12 mouse cellular contexts compared by ENCODE assay signal in genomic region chr5:37010666-37011317, GRCm38 (mm10). TPM values are rescaled to one million over a fixed set of nuclear protein-coding genes. Genes with fewer than 3 reads are reported as not detected.
DNase-seq lines count a peak whose midpoint lies in the region; ATAC-seq lines count a peak whose summit lies in the region.
"Had no signal": no experiment of that assay in that cellular context is flagged by ENCODE, and none has a peak within 500 bp of the region (broad histone marks: within the 10 kb centered on the region; RNA-seq: fewer than 3 reads in every experiment).

No protein-coding gene starts in this region.

- no peak overlapping the region for H3K27ac ChIP-seq in midbrain, embryonic 11.5 days (ENCODE audit: low read depth, low read length)
- H3K27ac ChIP-seq in midbrain, embryonic 13.5 days: no peak overlapping the region
- H3K27ac ChIP-seq: heart, embryonic 13.5 days had no signal

- no peak overlapping the region for H3K9ac ChIP-seq in midbrain, embryonic 11.5 days (ENCODE audit: low read length)
- H3K9ac ChIP-seq in midbrain, embryonic 13.5 days (replicated peaks): no peak overlapping the region
- H3K9ac ChIP-seq: heart, embryonic 13.5 days had no signal

- no peaks in the 10 kb centered on the region; the same call in 1 of the 2 replicates for H3K9me3 ChIP-seq in midbrain, embryonic 11.5 days (ENCODE audit: control insufficient read depth, low read length)
- peaks cover 8% of the 10 kb centered on the region for H3K9me3 ChIP-seq in midbrain, embryonic 13.5 days

- H3K27me3 ChIP-seq in midbrain, embryonic 11.5 days (ENCODE audit: control insufficient read depth, insufficient read depth, low read length): 0 out of 2 replicates have a peak, but pooled peaks cover 3% of the 10 kb centered on the region
- peaks cover 11% of the 10 kb centered on the region; the same call in 1 of the 2 replicates for H3K27me3 ChIP-seq in midbrain, embryonic 13.5 days

- peak; percentile 18 to 25 for DNase-seq in cerebellum, adult 18-20 months
- DNase-seq in cerebellum, adult 9-10 months: no peak
- DNase-seq in midbrain, embryonic 11.5 days (ENCODE audit: low spot score, missing footprints): peak; percentile 76
- peak; percentile 69 to 81 for DNase-seq in left cerebral cortex, postnatal 14 days (ENCODE audit: low spot score in 2 of 2)
- peak; percentile 46 for DNase-seq in right cerebral cortex, postnatal 4 days
- DNase-seq in heart, adult 18-20 months: no peak
- DNase-seq: kidney, adult 9 months had no signal

- intact Hi-C loops in left cerebral cortex, postnatal 14 days (cut with DNase I): no loop called here

- no peak overlapping the region for H3K4me2 ChIP-seq in midbrain, embryonic 11.5 days
- no peak overlapping the region for H3K4me2 ChIP-seq in midbrain, embryonic 13.5 days (replicated peaks)
- H3K4me2 ChIP-seq: heart, embryonic 13.5 days had no signal

- no peaks in the 10 kb centered on the region for H3K4me1 ChIP-seq in midbrain, embryonic 11.5 days (ENCODE audit: control insufficient read depth, insufficient read depth, low read length)
- H3K4me1 ChIP-seq in midbrain, embryonic 13.5 days (replicated peaks): 0 out of 2 replicates have a peak, but pooled peaks cover 4% of the 10 kb centered on the region
- H3K4me1 ChIP-seq: heart, embryonic 13.5 days had no signal

- H3K36me3 ChIP-seq in midbrain, embryonic 11.5 days (ENCODE audit: control insufficient read depth, insufficient read depth, low read length): no peaks in the 10 kb centered on the region
- H3K36me3 ChIP-seq in midbrain, embryonic 13.5 days: no peaks in the 10 kb centered on the region
- H3K36me3 ChIP-seq: heart, embryonic 13.5 days had no signal

- H3K4me3 ChIP-seq in midbrain, embryonic 11.5 days (ENCODE audit: low read depth, low read length): no peak overlapping the region
- H3K4me3 ChIP-seq in midbrain, embryonic 13.5 days (replicated peaks): no peak overlapping the region
- H3K4me3 ChIP-seq: heart, embryonic 13.5 days had no signal

- WGBS in midbrain, embryonic 11.5 days: 77% methylated on average over 10 of the region's 10 CpGs
- WGBS in midbrain, embryonic 13.5 days: 74% methylated on average over 10 of the region's 10 CpGs

- no peak for ATAC-seq in midbrain, embryonic 11.5 days (ENCODE audit: low FRiP score)
- no peak for ATAC-seq in midbrain, embryonic 13.5 days
- ATAC-seq in megakaryocyte-erythroid progenitor cell, adult 5-6 weeks (replicated peaks; ENCODE audit: low FRiP score, low TSS enrichment, poor library complexity, severe bottlenecking): no peak
- ATAC-seq: lung, postnatal 0 days had no signal

RNA-seq across cellular contexts. Expression of gene Wfs1, which starts 21.8 kb away (rescaled TPM):
- 6.4 and 7.0 TPM in 2 replicates for polyA plus RNA-seq in midbrain, embryonic 11.5 days (2014; fragmentation: Nextera tagmentation; extraction: Ambion mirVana)
- 6.3 and 6.5 TPM in 2 replicates for polyA plus RNA-seq in midbrain, embryonic 13.5 days (2015; fragmentation: Nextera tagmentation; extraction: Ambion mirVana)
- 100 to 1,000 TPM in 1 of 2 experiments, 10 to 100 TPM in 1; 94.8 to 121 TPM for total RNA-seq in left cerebral cortex, postnatal 14 days (2021)
- 10 to 100 TPM; 84.6 to 86.4 TPM for total RNA-seq in heart, adult 18-20 months (2021)
- 0.59 TPM in 1 of 2 replicates, not detected in the other for total RNA-seq in megakaryocyte-erythroid progenitor cell, adult 5-6 weeks (2014; fragmentation: Nextera tagmentation)
- not detected in 2 replicates for total RNA-seq in megakaryocyte-erythroid progenitor cell, adult 5-6 weeks (2017)
- total RNA-seq: MEL had no signal

Comparison
In these comparisons a context has a peak if more than half of its experiments do, and no peak if none do; other contexts are left out.
1. DNase-seq: peak in cerebellum, adult 18-20 months (2 of 2), midbrain, embryonic 11.5 days (single experiment), left cerebral cortex, postnatal 14 days (2 of 2) and right cerebral cortex, postnatal 4 days (single experiment); none in cerebellum, adult 9-10 months (single experiment) and heart, adult 18-20 months (0 of 2).
2. RNA of gene Wfs1, which starts 21.8 kb away (total RNA-seq): 94.8 to 121 TPM in left cerebral cortex, postnatal 14 days and 84.6 to 86.4 TPM in heart, adult 18-20 months; 0.59 TPM in megakaryocyte-erythroid progenitor cell, adult 5-6 weeks; every median in the first group is over 10 times any median in the second.